Mouse (Mus musculus) myocyte (in vitro differentiated cells): ENCODE measurements at regions not wholly inside any gene's neighbourhood (a gene's known extent, or its start where the extent isn't known, plus 50 kb on each side); places are given as distances from the start of the nearest gene placed in this dataset.

Source experiments
- H3K27me3 ChIP-seq: one replicate; pipeline ENCODE4 v1.6.1; 2011; ENCODE audit not compliant: control insufficient read depth, insufficient read depth, insufficient read length
- H3K36me3 ChIP-seq: one replicate; pipeline ENCODE4 v1.6.1; 2011; ENCODE audit not compliant: control insufficient read depth, insufficient read depth
- H3K4me2 ChIP-seq: one replicate; pipeline ENCODE4 v1.6.1; 2011; ENCODE audit warnings: low read depth, control low read depth
- H3K4me3 ChIP-seq: one replicate; pipeline ENCODE4 v1.5.1; 2011; ENCODE audit warnings: mild to moderate bottlenecking, control low read depth, moderate library complexity
- H3K79me2 ChIP-seq: one replicate; pipeline ENCODE4 v1.6.1; 2011; ENCODE audit not compliant: control insufficient read depth, insufficient read depth
- H3ac ChIP-seq: one replicate; pipeline ENCODE4 v1.6.1; 2011; ENCODE audit not compliant: control insufficient read depth, insufficient read length
- CEBPB ChIP-seq: IDR thresholded peaks from 2 replicates; pipeline ENCODE4 v1.6.1; 2011; ENCODE audit warnings: mild to moderate bottlenecking, moderate library complexity; ENCODE audit not compliant: poor library complexity, insufficient read depth, severe bottlenecking
- E2F4 ChIP-seq: IDR thresholded peaks from one replicate; pipeline ENCODE4 v1.6.1; 2011; ENCODE audit warnings: mild to moderate bottlenecking, control low read depth, moderate library complexity; ENCODE audit not compliant: insufficient read depth
- MAX ChIP-seq: IDR thresholded peaks from one replicate; pipeline ENCODE4 v1.6.1; 2011; ENCODE audit warnings: low read depth, mild to moderate bottlenecking, control low read depth
- MYOD1 ChIP-seq, 3 experiments: IDR thresholded peaks; one replicate each; pipeline ENCODE4 v1.6.1; 2011; ENCODE audit warnings: control low read depth in 2 of 3, low read depth in 2 of 3, mild to moderate bottlenecking in 2 of 3, moderate library complexity in 1 of 3; ENCODE audit not compliant: insufficient read length in 2 of 3, control insufficient read depth in 1 of 3
- MYOG ChIP-seq, 3 experiments: IDR thresholded peaks; one replicate each; pipeline ENCODE4 v1.6.1; 2011; ENCODE audit warnings: control low read depth in 2 of 3, low read depth in 2 of 3, mild to moderate bottlenecking in 2 of 3; ENCODE audit not compliant: insufficient read length in 2 of 3, control insufficient read depth in 1 of 3, insufficient read depth in 1 of 3
- POLR2A ChIP-seq: IDR thresholded peaks from one replicate; pipeline ENCODE4 v1.6.1; 2011; ENCODE audit warnings: low read depth, mild to moderate bottlenecking, control low read depth, moderate library complexity; ENCODE audit not compliant: insufficient read length
- POLR2AphosphoS2 ChIP-seq: IDR thresholded peaks from one replicate; pipeline ENCODE4 v1.6.1; 2011; ENCODE audit warnings: low read depth, control low read depth; ENCODE audit not compliant: insufficient read length
- REST ChIP-seq: IDR thresholded peaks from one replicate; pipeline ENCODE4 v1.6.1; 2011; ENCODE audit warnings: mild to moderate bottlenecking, control low read depth, moderate library complexity; ENCODE audit not compliant: insufficient read depth, insufficient read length
- SRF ChIP-seq: IDR thresholded peaks from one replicate; pipeline ENCODE4 v1.6.1; 2011; ENCODE audit warnings: low read depth; ENCODE audit not compliant: control insufficient read depth, insufficient read length
- TCF12 ChIP-seq: IDR thresholded peaks from one replicate; pipeline ENCODE4 v1.6.1; 2011; ENCODE audit warnings: mild to moderate bottlenecking, control low read depth; ENCODE audit not compliant: poor library complexity, insufficient read depth, severe bottlenecking
- TCF3 ChIP-seq: IDR thresholded peaks from one replicate; pipeline ENCODE4 v1.6.1; 2011; ENCODE audit warnings: low read depth, control low read depth; ENCODE audit not compliant: insufficient read length
- USF1 ChIP-seq: IDR thresholded peaks from one replicate; pipeline ENCODE4 v1.6.1; 2011; ENCODE audit warnings: low read depth, mild to moderate bottlenecking, control low read depth, moderate library complexity

DNA sequence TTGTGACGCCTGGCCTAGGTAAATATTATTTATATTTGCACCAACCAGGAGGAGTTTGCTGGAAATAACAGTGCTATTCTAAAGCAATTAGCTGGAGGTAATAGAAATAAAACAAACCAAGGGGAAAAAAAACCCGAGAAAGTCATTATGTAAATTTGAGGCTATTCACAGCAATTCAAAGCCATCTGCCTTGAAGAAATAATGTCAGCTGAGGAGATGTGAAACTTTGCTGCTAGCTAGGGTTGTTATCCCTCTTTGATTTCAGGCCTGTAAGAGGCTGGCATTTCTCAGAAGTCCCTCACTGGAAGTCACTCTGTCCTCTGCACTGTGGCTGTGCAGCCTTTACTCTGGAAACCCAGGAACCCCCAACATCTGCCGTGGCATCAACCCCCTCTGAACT lies 67.5 kb upstream of the Map1b start:
- Histone ChIP-seq H3K4me3 (no peak overlapping the region), H3K4me2 (no peak overlapping the region), H3K79me2 (no peaks in the 10 kb centered on the region), H3ac (no peak overlapping the region), H3K27me3 (no peaks in the 10 kb centered on the region), H3K36me3 (no peaks in the 10 kb centered on the region)
- TF ChIP-seq SRF (no peak), POLR2AphosphoS2 (no peak), REST (no peak), CEBPB (no peak), TCF3 (no peak), MYOG (IDR thresholded peaks at IDR 0.05; ENCODE audit: control insufficient read depth in 1 of 3, insufficient read depth in 1 of 3, insufficient read length in 2 of 3, low read depth in 2 of 3) (no peak), USF1 (no peak), E2F4 (no peak), MAX (no peak), TCF12 (no peak), MYOD1 (IDR thresholded peaks at IDR 0.05; ENCODE audit: control insufficient read depth in 1 of 3, insufficient read length in 2 of 3, low read depth in 2 of 3) (no peak), POLR2A (no peak)

DNA sequence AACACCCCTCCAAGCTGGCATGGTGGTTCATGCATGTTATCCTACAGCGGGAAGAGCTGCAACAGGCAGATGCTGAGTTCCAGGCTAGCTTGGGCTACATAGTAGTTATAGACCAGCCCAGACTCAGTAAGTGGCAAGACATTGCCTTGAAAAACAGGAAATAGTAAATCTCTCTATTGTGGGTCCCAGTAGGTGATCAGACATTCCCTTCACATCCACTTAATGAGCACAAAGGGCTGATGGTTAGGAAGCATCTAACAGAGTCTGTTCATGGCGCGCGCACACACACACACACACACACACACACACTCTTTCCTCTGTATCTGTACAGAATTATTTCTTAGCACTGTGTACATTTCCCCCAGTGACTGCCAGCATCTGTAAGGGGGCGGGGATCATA lies 64.0 kb upstream of the Map1b start:
- no peaks in the 10 kb centered on the region for H3K79me2 ChIP-seq
- TF ChIP-seq USF1 (no peak), POLR2AphosphoS2 (no peak), SRF (no peak), TCF12 (no peak), TCF3 (no peak), MAX (no peak), MYOG (IDR thresholded peaks at IDR 0.05; ENCODE audit: control insufficient read depth in 1 of 3, insufficient read depth in 1 of 3, insufficient read length in 2 of 3, low read depth in 2 of 3) (no peak), REST (no peak), MYOD1 (IDR thresholded peaks at IDR 0.05; ENCODE audit: control insufficient read depth in 1 of 3, insufficient read length in 2 of 3, low read depth in 2 of 3) (no peak), POLR2A (no peak), E2F4 (no peak), CEBPB (no peak)
- H3K4me2 ChIP-seq = no peak overlapping the region
- no peak overlapping the region for H3K4me3 ChIP-seq
- no peaks in the 10 kb centered on the region for H3K36me3 ChIP-seq
- no peak overlapping the region for H3ac ChIP-seq
- no peaks in the 10 kb centered on the region for H3K27me3 ChIP-seq

DNA sequence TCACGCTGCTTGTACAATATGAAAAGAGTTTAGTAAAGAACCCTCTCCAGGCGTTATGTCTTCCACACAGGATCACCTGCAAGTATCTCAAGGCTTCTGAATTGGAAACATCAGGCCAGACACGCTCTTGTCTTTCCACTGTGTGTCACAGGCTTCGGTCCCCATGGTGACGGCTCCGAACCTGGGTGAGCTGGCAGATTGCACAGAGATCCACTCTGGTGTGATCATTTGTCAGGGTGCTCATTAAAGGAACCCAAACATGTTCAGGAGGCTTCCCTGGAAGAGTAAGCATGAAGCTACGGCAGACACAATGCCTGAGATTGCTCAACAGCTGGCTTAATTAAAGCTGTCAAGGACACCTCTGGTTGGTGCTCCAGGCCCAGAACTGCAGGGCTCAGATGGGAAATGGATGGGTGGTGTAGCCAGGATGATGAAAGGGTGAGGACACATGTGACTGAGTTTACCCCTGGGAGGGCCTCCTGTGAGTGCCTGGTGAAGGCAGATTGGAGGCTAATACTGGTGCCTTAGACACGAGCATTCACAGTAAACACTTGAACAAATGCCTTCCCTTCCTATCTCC lies 63.3 kb upstream of the Map1b start:
- no peak overlapping the region for H3ac ChIP-seq
- no peak overlapping the region for H3K4me2 ChIP-seq
- no peaks in the 10 kb centered on the region for H3K27me3 ChIP-seq
- H3K79me2 ChIP-seq = no peaks in the 10 kb centered on the region
- 0 out of 2 replicates have a peak, but pooled peaks have one; percentile 6 for TF ChIP-seq CEBPB
- no peak for TF ChIP-seq POLR2A
- no peak for TF ChIP-seq POLR2AphosphoS2
- TF ChIP-seq TCF12 = no peak
- no peaks in the 10 kb centered on the region for H3K36me3 ChIP-seq
- H3K4me3 ChIP-seq = no peak overlapping the region

DNA sequence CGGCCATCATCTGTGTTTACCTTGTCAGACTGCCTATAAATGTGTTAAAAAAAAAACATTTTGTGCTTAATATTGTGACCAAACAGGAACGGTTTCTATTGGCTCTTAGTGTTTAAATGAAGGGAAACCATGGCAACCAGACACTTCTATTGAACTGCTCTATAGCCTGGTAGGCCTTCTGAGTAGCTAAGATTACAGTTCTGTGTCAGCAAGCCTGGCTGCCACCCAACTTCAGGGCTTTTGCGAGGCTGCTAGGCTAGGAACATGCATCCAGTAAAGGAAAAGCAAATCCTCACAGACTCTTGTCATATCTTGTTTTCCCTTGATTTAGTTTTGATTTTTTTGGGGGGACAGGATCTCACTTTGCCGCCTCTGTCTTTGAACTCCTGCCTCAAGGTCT lies 61.3 kb upstream of the Map1b start:
- TF ChIP-seq MYOG (IDR thresholded peaks at IDR 0.05; ENCODE audit: control insufficient read depth in 1 of 3, insufficient read depth in 1 of 3, insufficient read length in 2 of 3, low read depth in 2 of 3) (no peak), TCF3 (no peak), POLR2A (no peak), TCF12 (no peak), REST (no peak), USF1 (no peak), MAX (no peak), CEBPB (no peak)
- Histone ChIP-seq H3K4me3 (no peak overlapping the region), H3K79me2 (no peaks in the 10 kb centered on the region), H3ac (no peak overlapping the region), H3K4me2 (no peak overlapping the region), H3K27me3 (no peaks in the 10 kb centered on the region), H3K36me3 (no peaks in the 10 kb centered on the region)

DNA sequence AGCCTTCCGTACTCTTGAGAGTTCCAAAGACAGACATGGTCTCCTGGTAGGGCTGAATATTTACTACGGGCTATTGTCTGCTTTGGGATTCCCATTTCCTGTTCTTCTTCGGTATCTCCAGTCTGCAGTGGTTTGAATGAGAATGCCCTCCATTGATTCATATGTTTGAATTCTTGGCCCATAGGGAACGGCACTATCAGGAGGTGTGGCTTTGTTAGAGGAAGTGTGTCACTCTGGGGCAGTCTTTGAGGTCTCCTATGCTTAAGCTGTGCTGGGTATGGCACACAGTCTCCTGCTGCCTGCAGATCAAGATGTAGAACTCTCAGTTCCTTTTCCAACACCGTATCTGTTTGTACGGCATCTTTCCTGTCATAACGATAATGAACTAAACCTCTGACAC lies 56.7 kb upstream of the Map1b start:
- no peaks in the 10 kb centered on the region for H3K36me3 ChIP-seq
- H3K79me2 ChIP-seq = no peaks in the 10 kb centered on the region
- H3ac ChIP-seq = no peak overlapping the region
- no peak overlapping the region for H3K4me3 ChIP-seq
- no peak overlapping the region for H3K4me2 ChIP-seq
- TF ChIP-seq POLR2AphosphoS2 (no peak), REST (no peak), MYOD1 (IDR thresholded peaks at IDR 0.05; ENCODE audit: control insufficient read depth in 1 of 3, insufficient read length in 2 of 3, low read depth in 2 of 3) (no peak), E2F4 (no peak), SRF (no peak), MYOG (IDR thresholded peaks at IDR 0.05; ENCODE audit: control insufficient read depth in 1 of 3, insufficient read depth in 1 of 3, insufficient read length in 2 of 3, low read depth in 2 of 3) (no peak), TCF3 (no peak)
- no peaks in the 10 kb centered on the region for H3K27me3 ChIP-seq
